Mouse (Mus musculus): ENCODE results near the gene Snx3. TPM values are rescaled to one million over a fixed set of nuclear protein-coding genes. Genes with fewer than 3 reads are reported as not detected.

Gene Snx3
- polyA plus RNA-seq, 1 experiment from 2014 or later, result 340 TPM

- peaks cover 5 to 27% of the 10 kb centered on the region in 2 experiments; a peak in 3 of 4 replicates for H3K4me1 ChIP-seq (ENCODE audit: control insufficient read depth in 2 of 2, insufficient read depth in 2 of 2, low read length in 2 of 2)
- H3K9ac ChIP-seq (ENCODE audit: low read length), result no peak overlapping the region
- ATAC-seq (ENCODE audit: insufficient number of reproducible peaks, insufficient read depth, low FRiP score, low read depth), result no peak
- no peaks in the 10 kb centered on the region for H3K36me3 ChIP-seq (ENCODE audit: control insufficient read depth, insufficient read depth, low read length)
- H3K4me2 ChIP-seq (ENCODE audit: low read length), result peak overlapping the region; percentile 57
- H3K27ac ChIP-seq (replicated peaks in 1 of 2; ENCODE audit: control insufficient read depth in 1 of 2, insufficient read depth in 1 of 2, low read depth in 2 of 2, low read length in 2 of 2), result no peak overlapping the region
- peaks cover 98% of the 10 kb centered on the region for H3K27me3 ChIP-seq (ENCODE audit: control insufficient read depth, insufficient read depth, low read length)
- WGBS, result 1% methylated on average over 37 of the region's 37 CpGs
- 0 out of 2 replicates have a peak, but pooled peaks cover 3% of the 10 kb centered on the region for H3K9me3 ChIP-seq (ENCODE audit: control insufficient read depth, low read length)
- peak overlapping the region in 1 of 2 experiments; percentile 39; a peak in 2 of 4 replicates for H3K4me3 ChIP-seq (ENCODE audit: control insufficient read depth in 1 of 2, insufficient read depth in 1 of 2, low read depth in 1 of 2, low read length in 2 of 2)
These were observed 82.7 kb downstream of the Snx3 start for GRCm38 (mm10) chr10:42584436-42584983.

Other genes starting within 250 kb of the Snx3 start
- 6.3 and 7.1 TPM in 2 replicates for gene Foxo3, start 225.3 kb upstream of the Snx3 start, polyA plus RNA-seq (2014; fragmentation: Nextera tagmentation; extraction: Ambion mirVana)
- 15.4 and 15.9 TPM in 2 replicates for gene Afg1l, start 23.5 kb upstream of the Snx3 start, polyA plus RNA-seq (2014; fragmentation: Nextera tagmentation; extraction: Ambion mirVana)
- gene Nr2e1, start 81.6 kb downstream of the Snx3 start, polyA plus RNA-seq (2014; fragmentation: Nextera tagmentation; extraction: Ambion mirVana), result not detected in 2 replicates
- gene Ostm1, start 81.8 kb downstream of the Snx3 start, polyA plus RNA-seq (2014; fragmentation: Nextera tagmentation; extraction: Ambion mirVana), result 22.3 and 22.7 TPM in 2 replicates

Data from heart, embryonic 14.5 days (tissue).